Mouse (Mus musculus) lung, postnatal 0 days (tissue): ENCODE measurements around the gene Itk.

Experiments used
- CTCF ChIP-seq: IDR thresholded peaks from 2 replicates; pipeline ENCODE4 v1.5.1; 2016; ENCODE audit warnings: antibody characterized with exemption, mild to moderate bottlenecking
- EP300 ChIP-seq: IDR thresholded peaks from 2 replicates; pipeline ENCODE4 v1.6.1; 2016; ENCODE audit warnings: antibody characterized with exemption, mild to moderate bottlenecking, control low read depth

- no peak for TF ChIP-seq CTCF
- TF ChIP-seq EP300, result no peak
Observed at GRCm38 (mm10) chr11:46282612-46283011, 106.7 kb downstream of the Itk start.
